Mouse (Mus musculus) G1E (cell line): Measurements from ENCODE around the gene Trim8.

Experiments
- CTCF ChIP-seq: IDR thresholded peaks from 2 replicates; pipeline ENCODE4 v1.5.1; 2012; ENCODE audit warnings: low read depth, low read length, inconsistent platforms, mixed read lengths
- GATA1 ChIP-seq: IDR thresholded peaks from 2 replicates; pipeline ENCODE4 v1.6.1; 2012; ENCODE audit warnings: borderline replicate concordance, low read length, inconsistent platforms, mixed read lengths
- TAL1 ChIP-seq: conservative IDR thresholded peaks from 2 replicates; pipeline ENCODE4 v1.6.1; 2012; ENCODE audit warnings: low read depth, low read length, inconsistent platforms, mixed read lengths

DNA sequence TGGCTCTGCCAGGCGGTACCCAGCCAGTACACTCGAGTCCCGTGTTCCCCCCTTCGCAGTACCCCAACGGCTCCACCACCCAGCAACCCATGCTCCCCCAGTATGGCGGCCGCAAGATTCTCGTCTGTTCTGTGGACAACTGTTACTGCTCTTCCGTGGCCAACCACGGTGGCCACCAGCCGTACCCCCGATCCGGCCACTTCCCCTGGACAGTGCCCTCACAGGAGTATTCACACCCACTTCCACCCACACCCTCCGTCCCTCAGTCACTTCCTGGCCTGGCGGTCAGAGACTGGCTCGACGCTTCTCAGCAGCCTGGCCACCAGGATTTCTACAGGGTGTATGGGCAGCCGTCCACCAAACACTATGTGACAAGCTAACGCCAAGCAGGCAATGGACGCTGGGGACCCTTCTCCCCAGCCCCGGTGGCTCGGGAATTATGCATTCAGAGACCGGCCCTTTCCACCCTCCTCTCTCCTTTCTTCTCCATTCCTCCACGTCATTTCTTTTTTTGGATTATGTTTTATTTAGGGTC, 13.9 kb downstream of the Trim8 start:
- TF ChIP-seq CTCF = no peak
- no peak for TF ChIP-seq GATA1
- no peak for TF ChIP-seq TAL1
